Mouse (Mus musculus) midbrain, embryonic 13.5 days (tissue): ENCODE results near the gene Map1lc3b. TPM values are rescaled to one million over a fixed set of nuclear protein-coding genes. Genes with fewer than 3 reads are reported as not detected.

ENCODE experiments used
- ATAC-seq: fragments of 200-750 bp; cut with Nextera tagmentation; 2 replicates; pipeline ENCODE4 v1.8.0; 2017; ENCODE audit warnings: mild to moderate bottlenecking, moderate TSS enrichment, moderate library complexity
- H3K27ac ChIP-seq: fragments of 300-500 bp; sonication (generic); 2 replicates; pipeline ENCODE4 v1.5.1; 2015; ENCODE audit warnings: inconsistent platforms, mild to moderate bottlenecking, moderate library complexity
- H3K27me3 ChIP-seq: fragments of 300-500 bp; sonication (generic); 2 replicates; pipeline ENCODE4 v1.6.1; 2015; ENCODE audit warnings: mild to moderate bottlenecking, inconsistent platforms
- H3K36me3 ChIP-seq: fragments of 300-500 bp; sonication (generic); 2 replicates; pipeline ENCODE4 v1.6.1; 2015; ENCODE audit warnings: mild to moderate bottlenecking, inconsistent platforms
- H3K4me1 ChIP-seq: fragments of 300-500 bp; sonication (generic); replicated peaks from 2 replicates; pipeline ENCODE4 v1.6.1; 2015; ENCODE audit warnings: inconsistent platforms
- H3K4me2 ChIP-seq: fragments of 300-500 bp; sonication (generic); replicated peaks from 2 replicates; pipeline ENCODE4 v1.6.1; 2015; ENCODE audit warnings: moderate library complexity, mild to moderate bottlenecking, inconsistent platforms
- H3K4me3 ChIP-seq: fragments of 300-500 bp; sonication (generic); replicated peaks from 2 replicates; pipeline ENCODE4 v1.5.1; 2015; ENCODE audit warnings: mild to moderate bottlenecking, inconsistent platforms
- H3K9ac ChIP-seq: fragments of 300-500 bp; sonication (generic); replicated peaks from 2 replicates; pipeline ENCODE4 v1.6.1; 2015; ENCODE audit warnings: mild to moderate bottlenecking, inconsistent platforms
- H3K9me3 ChIP-seq: fragments of 300-500 bp; sonication (generic); 2 replicates; pipeline ENCODE4 v1.6.1; 2016; ENCODE audit warnings: mild to moderate bottlenecking, inconsistent platforms
- WGBS: fragments of 180-500 bp; shearing (Covaris S2); methylation state at CpG from one replicate; pipeline ENCODE4 v1.1.7; 2015; 5-methylcytosine and 5-hydroxymethylcytosine counted together
- polyA plus RNA-seq: library from polyadenylated mRNA; unstranded; fragments of >200 nt; fragmentation: Nextera tagmentation; extraction: Ambion mirVana; gene quantifications from 2 replicates; pipeline ENCODE4 v1.2.1, GENCODE M21; 2015

Gene Map1lc3b
- 364 and 371 TPM in 2 replicates for polyA plus RNA-seq

DNA sequence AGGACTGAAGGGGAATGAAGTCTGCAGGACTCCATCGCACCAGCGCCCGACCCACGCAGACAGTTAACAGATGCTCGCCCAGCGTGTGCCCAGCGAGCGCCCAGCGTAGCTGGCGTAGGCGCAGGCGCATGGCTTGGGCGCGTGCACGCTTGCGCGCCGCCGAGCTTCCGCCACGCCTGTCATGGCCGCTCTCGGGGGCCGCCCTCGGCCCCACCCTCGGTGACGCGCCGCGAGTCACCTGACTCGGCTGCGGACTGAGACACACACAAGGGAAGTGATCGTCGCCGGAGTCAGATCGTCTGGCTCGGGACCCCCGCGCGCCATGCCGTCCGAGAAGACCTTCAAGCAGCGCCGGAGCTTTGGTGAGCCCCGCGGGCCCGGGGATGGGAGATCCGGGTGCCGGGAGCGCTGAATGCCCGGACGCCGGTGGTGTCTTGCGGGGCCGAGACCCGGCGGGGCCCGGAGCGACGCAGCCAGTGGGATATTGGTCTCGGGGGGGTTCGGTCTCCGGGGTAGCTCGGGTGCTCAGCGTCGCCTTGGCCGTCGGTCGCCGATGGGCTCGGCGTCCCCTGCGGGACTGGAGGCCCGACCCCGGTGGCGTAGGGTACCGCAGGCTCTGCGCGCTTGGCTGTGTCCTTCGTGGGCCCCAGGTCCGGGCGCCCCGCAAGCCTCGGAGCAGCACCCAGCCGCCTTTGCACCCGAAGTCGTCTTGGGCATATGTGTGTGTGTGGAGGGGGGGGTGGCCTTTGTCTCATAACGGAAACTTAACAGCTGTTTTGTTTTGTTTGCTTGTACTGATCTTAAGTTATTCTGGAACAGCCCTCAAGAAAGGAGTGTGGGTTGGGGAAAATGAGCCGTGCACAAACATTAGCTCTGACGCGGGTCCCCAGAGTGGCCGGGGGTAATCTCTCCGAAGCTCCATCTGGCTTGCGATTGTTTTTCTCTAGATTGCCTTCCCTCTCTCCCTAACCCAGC is at the start of gene Map1lc3b:
TSS of gene Map1lc3b (plus strand) at position 159 of the 975 bp plus-strand sequence.
- Histone ChIP-seq H3K4me1 (peaks cover 33% of the 10 kb centered on the region), H3K36me3 (peaks cover 23% of the 10 kb centered on the region), H3K4me3 (peak within 1 kb of the TSS; percentile 81), H3K9ac (peak within 1 kb of the TSS; percentile 90), H3K27ac (peak within 1 kb of the TSS; percentile 80), H3K4me2 (peak within 1 kb of the TSS; percentile 86), H3K9me3 (no peaks in the 10 kb centered on the region), H3K27me3 (no peaks in the 10 kb centered on the region)
- under 1% methylated on average over 94 of the region's 94 CpGs for WGBS
- peak; percentile 87 for ATAC-seq

- H3K27me3 ChIP-seq: 0 out of 2 replicates have a peak, but pooled peaks cover 4% of the 10 kb centered on the region
- H3K4me1 ChIP-seq: no peaks in the 10 kb centered on the region
- no peak for ATAC-seq
- no peak overlapping the region for H3K27ac ChIP-seq
- no peaks in the 10 kb centered on the region for H3K9me3 ChIP-seq
- WGBS: 81% methylated on average over 19 of the region's 19 CpGs
- H3K4me3 ChIP-seq: no peak overlapping the region
- H3K9ac ChIP-seq: no peak overlapping the region
- H3K4me2 ChIP-seq: no peak overlapping the region
- no peaks in the 10 kb centered on the region for H3K36me3 ChIP-seq
Measured at GRCm38 (mm10) chr8:121541862-121542261, 48.3 kb upstream of the Map1lc3b start.

- no peak overlapping the region for H3K27ac ChIP-seq
- WGBS: 71% methylated on average over 13 of the region's 13 CpGs
- no peak overlapping the region for H3K9ac ChIP-seq
- H3K9me3 ChIP-seq: no peaks in the 10 kb centered on the region
- 0 out of 2 replicates have a peak, but pooled peaks cover 4% of the 10 kb centered on the region for H3K27me3 ChIP-seq
- no peaks in the 10 kb centered on the region for H3K4me1 ChIP-seq
- ATAC-seq: no peak
- H3K36me3 ChIP-seq: no peaks in the 10 kb centered on the region
- H3K4me3 ChIP-seq: no peak overlapping the region
- no peak overlapping the region for H3K4me2 ChIP-seq
Measured at GRCm38 (mm10) chr8:121542901-121543300, 47.3 kb upstream of the Map1lc3b start.

GRCm38 (mm10) chr8:121544276-121544785 is 45.8 kb upstream of the Map1lc3b start, which contains the start of gene 1700018B08Rik:
Gene 1700018B08Rik, minus strand, starts transcription at chr8:121544320.
- H3K4me1 ChIP-seq: no peaks in the 10 kb centered on the region
- 0 out of 2 replicates have a peak within 1 kb of the TSS, but pooled peaks have one; percentile 1 for H3K9ac ChIP-seq
- no peaks in the 10 kb centered on the region for H3K9me3 ChIP-seq
- H3K4me2 ChIP-seq: no peak within 1 kb of the TSS
- no peak within 1 kb of the TSS for H3K27ac ChIP-seq
- ATAC-seq: no peak
- H3K36me3 ChIP-seq: no peaks in the 10 kb centered on the region; the same call in 1 of the 2 replicates
- no peak within 1 kb of the TSS for H3K4me3 ChIP-seq
- 86% methylated on average over 12 of the region's 12 CpGs for WGBS
- 0 out of 2 replicates have a peak, but pooled peaks cover under 1% of the 10 kb centered on the region for H3K27me3 ChIP-seq

- Histone ChIP-seq H3K36me3 (peaks cover 6% of the 10 kb centered on the region), H3K4me2 (no peak overlapping the region), H3K4me1 (no peaks in the 10 kb centered on the region), H3K27me3 (no peaks in the 10 kb centered on the region), H3K4me3 (no peak overlapping the region), H3K9ac (0 out of 2 replicates have a peak overlapping the region, but pooled peaks have one; percentile 1), H3K9me3 (no peaks in the 10 kb centered on the region), H3K27ac (no peak overlapping the region)
- ATAC-seq: no peak
- WGBS: 76% methylated on average over 11 of the region's 11 CpGs
Measured at GRCm38 (mm10) chr8:121544936-121545335, 45.2 kb upstream of the Map1lc3b start.

DNA sequence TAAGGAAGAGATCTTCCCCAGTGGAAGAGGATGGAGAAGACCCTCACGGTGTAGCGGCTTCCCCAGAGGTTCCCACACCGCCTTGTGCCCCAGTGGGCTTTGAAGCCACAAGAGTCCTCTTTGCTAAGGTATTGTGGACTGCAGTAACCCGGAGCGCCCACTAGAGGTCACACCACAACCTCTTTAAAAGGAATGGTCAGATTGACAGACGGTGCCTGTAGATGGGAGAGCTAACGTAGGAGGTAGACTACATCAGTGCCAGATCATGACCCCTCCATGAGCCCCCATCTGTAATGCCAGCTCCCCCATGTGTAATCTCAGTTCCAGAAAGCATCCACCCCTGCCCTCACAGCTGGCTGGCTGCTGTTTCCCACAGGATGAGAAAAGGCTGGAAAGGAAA is 43.0 kb upstream of the Map1lc3b start:
- whole genome bisulfite sequencing: 9% methylated on average over 7 of the region's 7 CpGs
- Histone ChIP-seq H3K9me3 (no peaks in the 10 kb centered on the region), H3K27me3 (no peaks in the 10 kb centered on the region), H3K27ac (no peak overlapping the region), H3K4me3 (no peak overlapping the region), H3K36me3 (peaks cover 28% of the 10 kb centered on the region), H3K4me2 (no peak overlapping the region), H3K4me1 (no peaks in the 10 kb centered on the region), H3K9ac (no peak overlapping the region)
- ATAC-seq: peak; percentile 77

DNA sequence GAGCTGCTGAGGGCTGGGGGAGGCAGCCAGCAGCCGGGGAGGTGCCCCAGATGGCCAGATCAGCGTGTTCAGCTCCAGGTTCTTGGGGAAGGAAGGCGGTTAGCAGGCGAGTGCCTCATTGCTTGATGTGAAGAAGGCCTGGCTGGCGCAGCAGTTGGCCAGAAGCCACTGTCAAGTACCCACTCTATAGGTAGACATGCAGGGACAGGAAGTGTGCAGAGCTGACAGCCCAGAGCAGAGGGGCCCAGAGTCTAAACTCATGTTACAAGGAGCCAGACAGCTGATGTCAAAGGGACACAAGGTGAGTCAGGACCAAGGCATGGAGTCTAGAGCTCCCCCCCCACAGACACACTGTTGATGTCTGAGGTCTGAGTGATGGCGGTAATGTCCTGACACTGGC is 40.1 kb upstream of the Map1lc3b start:
- H3K4me2 ChIP-seq: no peak overlapping the region
- no peaks in the 10 kb centered on the region for H3K4me1 ChIP-seq
- no peak overlapping the region for H3K27ac ChIP-seq
- peaks cover 57% of the 10 kb centered on the region for H3K36me3 ChIP-seq
- ATAC-seq: no peak
- WGBS: 91% methylated on average over 6 of the region's 6 CpGs
- no peak overlapping the region for H3K4me3 ChIP-seq
- H3K9ac ChIP-seq: no peak overlapping the region
- H3K9me3 ChIP-seq: no peaks in the 10 kb centered on the region
- no peaks in the 10 kb centered on the region for H3K27me3 ChIP-seq

- no peak overlapping the region for H3K27ac ChIP-seq
- no peaks in the 10 kb centered on the region for H3K9me3 ChIP-seq
- no peak for ATAC-seq
- H3K4me3 ChIP-seq: no peak overlapping the region
- no peak overlapping the region for H3K4me2 ChIP-seq
- no peaks in the 10 kb centered on the region for H3K4me1 ChIP-seq
- peaks cover 66% of the 10 kb centered on the region for H3K36me3 ChIP-seq
- 61% methylated on average over 24 of the region's 24 CpGs for WGBS
- no peaks in the 10 kb centered on the region for H3K27me3 ChIP-seq
- no peak overlapping the region for H3K9ac ChIP-seq
Measured at GRCm38 (mm10) chr8:121551065-121551985, 38.8 kb upstream of the Map1lc3b start.

- 92% methylated on average over 9 of the region's 9 CpGs for WGBS
- Histone ChIP-seq H3K4me2 (no peak overlapping the region), H3K4me1 (no peaks in the 10 kb centered on the region), H3K36me3 (peaks cover 72% of the 10 kb centered on the region), H3K27ac (no peak overlapping the region), H3K4me3 (no peak overlapping the region), H3K9ac (no peak overlapping the region), H3K9me3 (no peaks in the 10 kb centered on the region), H3K27me3 (no peaks in the 10 kb centered on the region)
- ATAC-seq: no peak
Measured at GRCm38 (mm10) chr8:121552506-121552905, 37.7 kb upstream of the Map1lc3b start.

DNA sequence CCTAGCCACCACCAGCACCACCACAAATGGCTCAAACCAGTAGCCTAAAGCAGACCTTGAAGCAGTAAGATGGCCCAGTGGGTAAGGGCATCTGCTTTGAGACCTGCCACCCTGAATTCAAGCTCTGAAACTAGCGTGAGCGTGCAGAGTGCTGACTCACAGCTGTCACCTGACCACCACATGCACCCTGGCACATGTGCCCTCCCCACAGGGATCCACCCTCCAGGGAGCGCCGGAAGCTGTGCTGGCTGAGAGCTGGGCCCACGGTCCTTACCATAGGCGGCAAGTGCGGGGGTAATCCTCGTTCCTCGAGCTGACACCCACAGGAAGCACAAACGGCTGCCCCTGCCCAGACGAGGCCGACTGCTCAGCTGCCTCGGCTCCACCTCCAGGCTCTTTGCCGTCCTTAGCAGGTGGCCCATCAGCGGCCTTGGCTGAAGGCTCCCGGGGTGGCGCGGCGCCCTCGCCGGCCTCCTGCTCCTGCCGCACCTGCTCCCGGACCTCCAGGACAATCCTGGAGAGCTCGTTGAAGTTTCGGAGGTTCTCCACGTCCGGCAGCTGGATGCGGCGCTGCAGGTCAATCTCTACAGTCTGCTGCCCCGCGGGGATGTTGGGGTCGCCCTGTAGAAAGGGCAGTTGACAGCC is 36.2 kb upstream of the Map1lc3b start:
- no peaks in the 10 kb centered on the region for H3K27me3 ChIP-seq
- H3K36me3 ChIP-seq: peaks cover 87% of the 10 kb centered on the region
- H3K4me3 ChIP-seq: no peak overlapping the region
- ATAC-seq: no peak
- 93% methylated on average over 32 of the region's 32 CpGs for WGBS
- no peak overlapping the region for H3K9ac ChIP-seq
- no peaks in the 10 kb centered on the region for H3K4me1 ChIP-seq
- no peak overlapping the region for H3K27ac ChIP-seq
- H3K9me3 ChIP-seq: no peaks in the 10 kb centered on the region
- no peak overlapping the region for H3K4me2 ChIP-seq

- no peaks in the 10 kb centered on the region for H3K27me3 ChIP-seq
- H3K9me3 ChIP-seq: no peaks in the 10 kb centered on the region
- H3K4me3 ChIP-seq: no peak overlapping the region
- H3K4me2 ChIP-seq: no peak overlapping the region
- 95% methylated on average over 11 of the region's 11 CpGs for WGBS
- no peaks in the 10 kb centered on the region for H3K4me1 ChIP-seq
- ATAC-seq: no peak
- no peak overlapping the region for H3K9ac ChIP-seq
- peaks cover 68% of the 10 kb centered on the region for H3K36me3 ChIP-seq
- H3K27ac ChIP-seq: no peak overlapping the region
Measured at GRCm38 (mm10) chr8:121557746-121558145, 32.4 kb upstream of the Map1lc3b start.
